Mouse (Mus musculus) bone marrow, adult 2 months (tissue): ENCODE measurements at regions not wholly inside any gene's neighbourhood (a gene's known extent, or its start where the extent isn't known, plus 50 kb on each side); places are given as distances from the start of the nearest gene placed in this dataset.
A peak's percentile ranks its signal among the peaks of the same experiment; 100 is the strongest.

Experiments used
- H3K27ac ChIP-seq: fragments of 200-500 bp; 2 replicates; pipeline ENCODE4 v1.5.1; 2012; ENCODE audit warnings: low read depth, mild to moderate bottlenecking, control low read depth, inconsistent platforms, low read length; ENCODE audit not compliant: control insufficient read depth, poor library complexity, insufficient read depth
- H3K4me1 ChIP-seq: fragments of 200-500 bp; 2 replicates; pipeline ENCODE4 v1.6.1; 2011; ENCODE audit warnings: low read length; ENCODE audit not compliant: control insufficient read depth, insufficient read depth
- H3K4me3 ChIP-seq: fragments of 200-500 bp; replicated peaks from 2 replicates; pipeline ENCODE3; 2011; ENCODE audit warnings: mild to moderate bottlenecking, low read depth, low read length, control low read depth; ENCODE audit not compliant: control insufficient read depth
- CTCF ChIP-seq: fragments of 200-500 bp; IDR thresholded peaks from 2 replicates; pipeline ENCODE4 v1.5.1; 2011; ENCODE audit warnings: low read length, control low read depth; ENCODE audit not compliant: control insufficient read depth, insufficient read depth
- POLR2A ChIP-seq: fragments of 200-500 bp; IDR thresholded peaks from 2 replicates; pipeline ENCODE4 v1.6.1; 2011; ENCODE audit warnings: low read depth, mild to moderate bottlenecking, control low read depth, low read length, borderline replicate concordance; ENCODE audit not compliant: control insufficient read depth
- WGBS: fragments of 180-500 bp; shearing (Covaris S2); methylation state at CpG from one replicate; pipeline ENCODE4 v1.1.7; 2018; 5-methylcytosine and 5-hydroxymethylcytosine counted together

DNA sequence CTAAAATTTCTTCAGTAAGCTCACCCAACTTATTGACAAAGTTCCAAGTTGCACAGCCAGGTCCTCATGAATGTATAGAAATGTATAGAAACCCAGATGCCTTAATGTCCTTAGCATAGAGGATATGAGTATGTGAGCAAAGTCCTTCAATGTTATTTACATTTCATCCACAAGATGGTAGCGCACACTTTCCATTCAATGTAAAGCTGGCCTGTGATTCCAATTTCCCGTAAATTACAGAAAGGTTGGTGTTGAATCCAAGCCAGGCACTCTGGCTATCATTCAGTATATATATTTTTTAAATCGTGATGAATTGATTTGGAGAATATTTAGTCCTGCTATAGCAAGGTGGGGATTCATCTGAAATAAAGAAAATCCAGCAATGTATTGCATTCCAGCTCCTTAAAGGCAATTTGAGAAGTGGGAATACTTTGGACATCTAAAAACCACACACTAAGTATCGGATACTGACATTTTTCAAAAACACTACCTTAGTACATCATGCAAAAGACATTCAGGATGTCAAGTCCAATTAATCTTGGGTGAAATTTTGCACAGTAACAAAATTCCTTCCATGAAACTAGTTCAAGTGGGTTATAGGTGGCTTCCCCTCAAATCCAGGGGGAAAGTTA, 154.6 kb downstream of the Pah start:
- H3K27ac ChIP-seq, result no peak overlapping the region
- TF ChIP-seq CTCF (no peak), POLR2A (no peak)
- 67% methylated on average over 4 of the region's 4 CpGs for WGBS

DNA sequence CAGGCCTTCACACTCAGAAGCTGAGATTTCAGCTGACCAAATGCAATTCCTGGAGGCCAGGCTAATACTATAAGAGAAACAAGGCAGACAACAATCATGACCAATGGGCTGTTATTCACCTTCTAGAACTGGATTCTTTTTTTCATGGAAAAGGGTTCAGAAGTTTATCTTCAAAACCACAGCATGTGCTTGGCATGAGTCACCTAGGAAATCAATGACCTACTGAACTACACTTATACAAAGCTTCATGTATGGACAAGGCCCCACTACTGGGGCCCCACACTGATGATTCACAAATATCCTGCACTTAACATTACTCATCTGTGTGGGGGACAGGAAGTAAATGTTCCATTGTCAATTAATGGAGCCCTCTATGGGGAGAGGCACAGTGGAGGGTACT, 157.4 kb downstream of the Pah start:
- Histone ChIP-seq H3K27ac (no peak overlapping the region), H3K4me3 (no peak overlapping the region), H3K4me1 (no peaks in the 10 kb centered on the region; the same call in 1 of the 2 replicates)
- TF ChIP-seq POLR2A, result no peak
- TF ChIP-seq CTCF, result no peak

More for the DNA sequence above, 154.6 kb downstream of the Pah start:
- no peaks in the 10 kb centered on the region; the same call in 1 of the 2 replicates for H3K4me1 ChIP-seq
- H3K4me3 ChIP-seq, result no peak overlapping the region

GRCm38 (mm10) chr10:87686311-87686710, 164.7 kb downstream of the Pah start:
- H3K27ac ChIP-seq, result no peak overlapping the region
- H3K4me1 ChIP-seq, result no peaks in the 10 kb centered on the region
- 78% methylated on average over 4 of the region's 4 CpGs for WGBS
- H3K4me3 ChIP-seq, result no peak overlapping the region
- TF ChIP-seq CTCF (no peak), POLR2A (no peak)

DNA sequence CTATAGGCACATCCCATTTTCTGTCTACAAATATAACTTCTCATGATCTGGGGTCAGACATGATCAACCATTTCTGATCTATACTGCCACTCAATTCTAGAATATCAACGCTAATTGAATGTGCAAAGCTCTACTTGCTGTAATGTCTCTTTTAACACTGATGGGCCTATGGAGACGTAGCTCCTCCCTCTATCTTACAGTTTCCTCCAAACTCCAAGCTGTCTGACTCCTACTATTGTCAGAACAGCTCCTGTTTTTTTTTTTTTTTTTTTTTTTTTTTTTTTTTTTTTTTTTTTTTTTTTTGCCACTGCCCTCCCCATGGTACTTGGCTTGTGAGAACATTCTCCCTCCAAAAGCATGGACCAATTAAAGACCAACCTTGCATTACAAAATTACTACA, 165.2 kb downstream of the Pah start:
- no peaks in the 10 kb centered on the region for H3K4me1 ChIP-seq
- no peak overlapping the region for H3K27ac ChIP-seq
- no peak overlapping the region for H3K4me3 ChIP-seq
- no peak for TF ChIP-seq CTCF
- TF ChIP-seq POLR2A, result no peak
- 76% methylated on average over 2 of the region's 2 CpGs for WGBS

DNA sequence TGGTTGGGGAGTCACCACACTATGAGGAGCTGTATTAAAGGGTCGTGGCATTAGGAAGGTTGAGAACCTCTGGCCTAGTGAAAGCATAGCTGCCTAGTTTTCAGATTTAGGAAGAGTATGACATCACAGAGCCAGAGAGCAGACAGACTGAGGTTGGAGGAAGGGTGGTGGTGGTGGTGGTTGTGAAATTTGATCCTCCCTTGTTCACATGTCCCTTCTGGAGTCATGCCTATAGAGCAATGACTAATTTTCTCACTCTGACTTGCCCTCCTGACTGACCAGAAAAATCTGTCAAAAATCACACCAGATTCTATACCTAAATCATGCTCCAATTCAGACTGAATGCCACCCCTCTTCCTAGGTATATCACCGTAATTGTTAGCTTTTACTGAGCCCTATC, 166.2 kb downstream of the Pah start:
- TF ChIP-seq CTCF, result no peak
- TF ChIP-seq POLR2A, result no peak
- 67% methylated on average over 2 of the region's 2 CpGs for WGBS
- Histone ChIP-seq H3K4me3 (no peak overlapping the region), H3K27ac (no peak overlapping the region), H3K4me1 (no peaks in the 10 kb centered on the region)

DNA sequence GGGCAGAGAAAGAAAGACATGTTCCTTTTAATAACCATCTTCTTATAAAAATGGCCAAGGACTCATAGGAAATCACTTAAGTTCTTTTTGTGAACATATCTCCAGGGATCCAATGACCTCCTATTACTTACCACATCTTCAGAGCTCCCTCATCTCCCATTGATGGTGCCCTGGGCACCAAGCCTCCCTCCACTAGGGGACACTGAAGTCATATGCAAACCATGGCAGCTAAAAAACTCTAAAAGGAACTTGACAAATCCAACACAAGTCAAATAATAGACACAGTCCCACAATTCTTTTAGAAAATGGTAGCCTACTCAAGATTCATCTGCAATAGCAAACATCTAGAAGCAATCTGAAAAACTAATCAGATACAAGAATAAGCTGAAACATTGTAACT, 167.2 kb upstream of the Igf1 start:
- Histone ChIP-seq H3K27ac (no peak overlapping the region), H3K4me1 (no peaks in the 10 kb centered on the region), H3K4me3 (no peak overlapping the region)
- TF ChIP-seq POLR2A, result no peak
- peak; percentile 15; the same call in 1 of the 2 replicates for TF ChIP-seq CTCF

- no peak for TF ChIP-seq POLR2A
- TF ChIP-seq CTCF, result no peak
- Histone ChIP-seq H3K27ac (no peak overlapping the region), H3K4me3 (no peak overlapping the region), H3K4me1 (no peaks in the 10 kb centered on the region)
- 62% methylated on average over 4 of the region's 4 CpGs for WGBS
These were observed 161.6 kb upstream of the Igf1 start for GRCm38 (mm10) chr10:87696485-87696884.

DNA sequence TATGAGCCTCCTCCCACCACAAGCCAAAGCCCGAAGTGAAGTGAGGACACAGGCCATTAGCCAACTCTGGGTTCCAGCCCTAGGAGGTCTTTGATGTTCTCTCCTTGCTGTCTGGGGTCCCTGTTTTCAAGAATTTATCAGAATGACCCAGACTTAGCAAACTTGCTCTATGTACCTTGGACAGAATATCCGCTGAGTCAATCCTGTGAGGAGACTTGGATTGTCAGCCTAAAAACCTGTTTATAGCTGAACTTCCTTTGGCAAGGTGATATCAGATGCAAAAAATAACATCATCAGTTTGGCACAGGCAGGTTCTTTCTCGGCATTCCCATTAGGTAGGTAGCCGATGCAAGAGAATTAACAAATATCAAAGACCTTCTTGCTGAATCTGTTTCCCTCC, 146.9 kb upstream of the Igf1 start:
- WGBS, result 78% methylated on average over 4 of the region's 4 CpGs
- no peak overlapping the region for H3K27ac ChIP-seq
- H3K4me1 ChIP-seq, result no peaks in the 10 kb centered on the region
- TF ChIP-seq CTCF (no peak), POLR2A (no peak)
- H3K4me3 ChIP-seq, result no peak overlapping the region

- H3K4me3 ChIP-seq, result no peak overlapping the region
- H3K27ac ChIP-seq, result no peak overlapping the region
- TF ChIP-seq POLR2A, result no peak
- no peak for TF ChIP-seq CTCF
- H3K4me1 ChIP-seq, result no peaks in the 10 kb centered on the region
- 72% methylated on average over 3 of the region's 3 CpGs for WGBS
These were observed 146.3 kb upstream of the Igf1 start for GRCm38 (mm10) chr10:87711798-87712197.
